Mouse (Mus musculus): ENCODE results near the gene Gpc6.

Gene Gpc6

DNA sequence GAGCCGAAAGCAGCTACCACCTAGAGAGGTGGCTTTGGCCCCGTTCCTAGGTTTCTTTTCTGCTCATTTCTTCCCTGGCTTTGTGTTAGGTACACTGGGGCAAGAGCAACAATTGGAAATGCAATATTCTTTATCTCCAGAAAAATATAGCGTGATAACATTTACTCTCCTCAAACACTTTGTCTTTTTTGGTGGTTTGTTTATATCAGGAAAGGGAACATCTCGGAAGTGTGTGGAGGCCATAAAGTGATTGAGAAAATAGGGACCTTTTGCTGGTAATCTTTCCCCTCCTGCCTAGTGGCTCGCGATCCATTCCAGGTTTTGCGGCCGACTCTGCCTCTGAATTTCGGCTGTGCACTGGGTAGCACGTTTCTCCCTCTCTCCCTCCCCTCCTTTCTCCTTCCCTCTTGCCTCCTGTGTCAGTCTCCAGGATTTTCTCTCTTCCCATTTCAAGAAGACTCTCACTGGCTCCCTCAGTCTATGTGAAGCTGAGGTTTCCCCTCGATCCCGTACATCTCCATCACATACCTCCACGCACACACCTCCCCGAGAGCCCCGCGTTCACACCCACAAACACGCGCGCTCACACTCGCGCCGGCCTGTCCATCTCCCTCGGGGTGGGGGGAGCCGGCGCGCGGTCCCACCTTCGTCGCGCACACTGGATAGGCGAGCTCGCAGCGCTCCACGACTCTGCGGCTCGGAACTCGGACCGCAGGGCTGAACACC, at the start of gene Gpc6:
Gene Gpc6, plus strand, starts transcription at position 440 of the 726 bp plus-strand sequence.
- DNase-seq (ENCODE audit: low read depth) = peak; percentile 79

DNA sequence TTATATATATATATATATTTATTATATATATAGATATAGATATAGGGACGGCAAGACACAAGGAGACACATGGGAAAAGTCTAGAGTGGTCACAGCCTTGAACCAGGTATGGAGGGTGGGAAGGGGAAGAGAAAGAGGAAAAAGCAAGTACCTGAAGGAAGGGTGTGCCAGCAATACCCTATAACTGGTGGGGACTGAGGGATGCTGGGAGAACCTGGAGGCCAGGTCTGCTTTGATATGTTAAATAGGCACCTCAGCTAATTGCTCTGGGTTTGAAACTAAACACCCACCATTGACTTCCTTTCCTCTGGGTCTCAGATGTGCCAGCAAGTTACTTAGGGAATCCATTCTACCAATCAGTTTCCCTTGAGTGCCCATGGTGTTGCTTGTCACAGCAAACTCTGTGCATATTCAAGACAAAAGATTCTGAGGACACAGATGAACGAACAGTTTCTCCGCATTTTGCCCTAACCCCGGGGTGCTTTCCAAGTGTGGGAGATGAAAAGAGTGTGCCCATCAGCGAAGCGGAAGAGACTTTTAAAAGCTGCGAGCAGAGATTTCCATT, 42.6 kb upstream of the Gpc6 start:
- DNase-seq (ENCODE audit: low read depth) = no peak

GRCm38 (mm10) chr14:116894316-116894715, 30.8 kb upstream of the Gpc6 start:
- DNase-seq (ENCODE audit: low read depth) = no peak

GRCm38 (mm10) chr14:116897971-116898370, 27.1 kb upstream of the Gpc6 start:
- DNase-seq (ENCODE audit: low read depth) = no peak

GRCm38 (mm10) chr14:116911768-116912167, 13.3 kb upstream of the Gpc6 start:
- peak; percentile 31 for DNase-seq (ENCODE audit: low read depth)

- no peak for DNase-seq (ENCODE audit: low read depth)
Observed at GRCm38 (mm10) chr14:116916874-116917273, 8.2 kb upstream of the Gpc6 start.

DNA sequence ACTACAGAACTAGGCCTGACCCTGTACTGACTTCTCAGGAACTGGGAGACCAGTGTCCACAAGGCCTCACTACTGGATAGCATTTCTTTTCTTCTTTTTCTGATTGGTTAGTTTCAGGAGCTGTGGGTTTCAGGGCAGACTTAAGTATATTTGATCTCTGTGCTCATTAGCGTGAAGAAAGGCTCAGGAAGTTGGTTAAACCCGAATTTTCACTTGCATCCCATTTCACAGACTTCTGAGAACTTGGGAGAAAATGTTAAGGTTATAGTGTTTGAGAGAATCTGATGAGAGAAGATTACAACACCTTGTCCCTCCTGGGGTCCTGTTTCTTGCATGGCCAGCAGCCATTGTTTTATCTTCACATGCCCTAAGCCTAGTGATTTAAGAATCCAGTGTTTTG, 849 bp upstream of the Gpc6 start:
- no peak for DNase-seq (ENCODE audit: low read depth)

- peak; percentile 41 for DNase-seq (ENCODE audit: low read depth)
Observed at GRCm38 (mm10) chr14:116925691-116926403, 732 bp downstream of the Gpc6 start.

GRCm38 (mm10) chr14:116926404-116927171, 1.5 kb downstream of the Gpc6 start:
- peak; percentile 74 for DNase-seq (ENCODE audit: low read depth)

DNA sequence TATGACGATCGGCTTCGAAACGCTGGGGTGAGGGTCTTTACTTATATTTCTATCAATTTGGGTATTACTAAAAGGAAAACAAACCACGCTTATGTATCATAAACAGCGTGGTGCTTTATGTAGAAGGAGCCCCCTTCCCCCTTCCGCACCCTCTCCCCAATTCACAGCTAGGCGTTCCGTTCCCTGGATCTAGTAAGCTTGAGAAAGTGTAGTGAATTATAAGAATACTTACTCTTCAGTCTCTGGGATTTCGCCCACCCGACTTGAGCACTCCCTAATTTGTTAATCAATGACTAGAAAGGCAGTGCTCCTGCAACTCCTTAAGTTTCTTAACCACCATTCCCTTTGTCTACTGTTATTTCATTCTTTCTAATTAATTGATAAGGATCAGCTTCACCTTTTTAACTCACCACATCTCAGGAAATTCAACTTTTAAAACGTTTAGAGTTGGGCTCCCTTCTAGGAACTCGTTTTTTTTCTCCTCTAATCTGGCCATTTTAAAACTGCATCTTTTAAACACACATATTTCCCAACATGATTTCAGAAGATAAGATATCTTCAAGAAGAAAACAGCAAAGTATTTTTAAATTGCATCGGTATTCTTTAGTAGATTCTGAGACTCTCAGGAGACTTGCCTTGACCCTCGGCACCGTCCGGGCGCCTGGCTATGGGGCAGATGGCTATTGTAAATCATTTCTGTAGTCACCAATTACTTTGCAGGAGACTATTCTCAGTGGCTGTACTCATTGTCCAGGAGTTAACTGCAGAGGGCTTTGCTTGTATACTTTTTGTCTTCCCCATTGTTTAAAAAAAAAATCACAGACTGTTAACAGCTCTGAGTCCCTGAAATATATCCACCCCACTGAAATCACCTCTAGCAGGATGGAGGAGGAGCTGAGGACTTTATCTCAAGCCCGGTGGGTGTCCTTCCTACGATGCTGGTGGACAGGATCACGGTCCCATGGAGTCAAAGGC, 2.5 kb downstream of the Gpc6 start:
- peak; percentile 10 for DNase-seq (ENCODE audit: low read depth)

GRCm38 (mm10) chr14:116928395-116928794, 3.3 kb downstream of the Gpc6 start:
- DNase-seq (ENCODE audit: low read depth) = peak; percentile 72

GRCm38 (mm10) chr14:116928796-116929529, 3.8 kb downstream of the Gpc6 start:
- peak; percentile 75 for DNase-seq (ENCODE audit: low read depth)

DNA sequence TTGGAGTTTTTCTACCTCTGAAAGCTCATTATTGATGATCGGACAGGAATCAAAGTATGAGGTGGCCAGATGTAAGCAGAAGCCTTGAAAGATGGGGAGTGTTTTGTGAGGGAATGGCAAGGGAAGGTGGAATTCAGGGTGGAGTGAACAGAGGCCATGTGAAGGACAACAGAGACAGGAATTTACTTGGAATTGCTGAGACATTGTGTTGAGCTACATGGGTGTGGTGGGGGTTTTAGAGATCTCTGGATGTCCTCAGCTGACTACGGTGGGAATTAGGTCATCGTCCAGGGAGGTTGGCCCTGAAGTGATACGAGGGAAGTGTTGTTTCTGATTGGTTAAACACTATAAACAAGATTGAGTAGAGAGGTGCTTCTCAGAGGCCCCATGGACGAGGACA, 8.7 kb downstream of the Gpc6 start:
- no peak for DNase-seq (ENCODE audit: low read depth)

DNA sequence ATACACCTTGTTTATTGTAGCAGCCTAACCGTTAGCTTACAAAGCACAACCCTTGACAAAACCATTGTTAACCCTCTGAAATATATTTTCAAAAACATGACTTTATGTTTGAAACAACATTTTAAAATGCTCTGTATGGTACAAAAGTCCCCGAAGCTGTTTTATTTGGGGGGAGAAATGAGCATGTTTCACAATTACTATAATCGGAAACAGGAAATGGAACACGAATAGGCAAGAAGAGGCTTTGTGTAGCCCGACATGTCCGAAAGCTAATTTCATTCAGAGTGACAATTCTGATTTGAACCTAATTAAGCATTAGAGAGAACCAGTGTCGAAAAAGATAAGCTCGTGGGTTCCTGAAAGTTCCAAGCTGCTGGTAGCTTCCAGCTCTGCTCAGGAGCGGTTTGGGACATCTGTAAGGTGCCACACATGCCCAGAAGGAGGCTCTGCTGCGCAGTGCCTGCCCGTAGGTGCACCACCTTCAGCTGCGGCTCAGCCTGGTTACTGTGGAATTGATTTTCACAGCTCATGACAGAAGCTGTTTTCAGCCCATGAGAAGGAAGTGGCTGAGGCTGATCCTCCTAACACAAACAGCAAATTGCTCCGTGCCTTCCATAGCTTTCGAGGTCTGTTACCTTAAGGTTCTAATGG, 12.9 kb downstream of the Gpc6 start:
- DNase-seq (ENCODE audit: low read depth) = no peak

DNA sequence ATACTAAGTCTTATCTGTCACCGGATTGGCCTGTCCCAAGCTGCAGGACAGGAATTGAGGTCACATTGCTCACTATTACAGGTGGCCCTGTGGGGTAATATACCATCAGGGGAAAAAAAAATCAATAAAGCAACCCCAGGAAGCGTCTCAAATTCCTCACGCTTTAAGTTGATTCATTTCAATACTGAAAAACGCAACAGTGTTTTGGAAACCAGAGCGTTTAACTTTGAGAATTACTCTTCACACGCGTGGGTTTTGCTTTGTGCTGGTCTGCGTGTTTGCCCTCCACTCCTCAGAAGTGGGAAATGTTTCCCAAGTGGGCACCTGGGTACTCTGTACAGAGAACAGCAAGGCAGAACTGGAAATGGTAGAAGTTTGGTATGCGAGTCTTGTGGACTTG, 13.6 kb downstream of the Gpc6 start:
- no peak for DNase-seq (ENCODE audit: low read depth)

- DNase-seq (ENCODE audit: low read depth) = no peak
Observed at GRCm38 (mm10) chr14:116939561-116939960, 14.4 kb downstream of the Gpc6 start.

DNA sequence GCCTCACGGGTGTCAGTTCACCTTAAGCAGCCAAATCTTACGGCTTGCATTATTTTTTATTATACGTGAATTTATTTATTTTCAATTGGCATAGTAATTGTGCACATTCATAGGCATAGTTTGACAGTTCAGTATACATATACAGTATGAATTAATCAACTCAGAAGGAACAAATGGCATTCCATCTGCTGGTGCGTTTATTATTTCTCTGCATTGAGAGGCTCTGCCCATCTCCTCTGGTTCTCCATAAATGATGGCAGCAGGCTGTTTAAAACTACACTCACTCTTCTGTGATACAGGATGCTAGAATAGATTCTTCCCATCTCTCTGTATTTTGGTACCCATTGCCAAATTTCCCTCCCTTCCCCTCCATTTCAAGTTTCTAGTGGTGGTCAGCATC, 16.7 kb downstream of the Gpc6 start:
- DNase-seq (ENCODE audit: low read depth) = no peak

DNA sequence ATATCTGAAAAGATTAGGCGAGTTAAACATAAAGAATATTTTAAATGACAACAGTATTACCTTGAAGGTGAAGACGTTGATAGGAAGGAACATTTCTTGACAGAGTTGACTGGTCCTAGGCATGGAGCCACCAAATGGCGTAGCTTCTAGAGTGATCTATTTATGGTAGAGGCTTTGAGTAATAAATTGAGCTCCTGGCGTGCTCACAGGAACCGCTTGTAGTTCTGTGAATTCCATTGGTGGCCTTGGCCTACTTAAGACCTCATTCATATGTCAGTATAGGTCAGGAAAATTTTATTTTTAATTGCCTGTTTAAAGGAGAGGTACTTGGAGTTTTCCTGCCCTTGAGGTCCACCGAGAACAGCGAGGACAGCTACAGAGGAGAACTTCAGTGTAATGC, 18.6 kb downstream of the Gpc6 start:
- no peak for DNase-seq (ENCODE audit: low read depth)

DNA sequence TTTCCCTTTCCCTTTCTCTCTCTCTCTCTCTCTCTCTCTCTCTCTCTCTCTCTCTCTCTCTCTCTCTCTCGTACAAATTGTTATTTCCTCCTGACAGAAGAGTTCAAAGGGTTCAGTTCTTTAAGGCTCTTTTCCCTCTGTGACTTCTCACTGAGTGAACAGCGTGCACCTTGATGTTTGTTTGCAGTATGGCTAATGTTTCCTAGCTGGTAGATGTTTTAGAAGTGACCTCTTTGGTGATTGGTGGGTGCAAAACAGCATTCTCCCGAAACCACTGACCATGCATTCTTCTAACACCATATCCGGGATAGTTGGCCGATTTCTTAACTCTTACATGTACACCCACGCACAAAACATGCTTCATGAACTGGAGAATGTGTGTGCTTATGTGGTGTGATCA, 20.9 kb downstream of the Gpc6 start:
- DNase-seq (ENCODE audit: low read depth) = no peak

DNA sequence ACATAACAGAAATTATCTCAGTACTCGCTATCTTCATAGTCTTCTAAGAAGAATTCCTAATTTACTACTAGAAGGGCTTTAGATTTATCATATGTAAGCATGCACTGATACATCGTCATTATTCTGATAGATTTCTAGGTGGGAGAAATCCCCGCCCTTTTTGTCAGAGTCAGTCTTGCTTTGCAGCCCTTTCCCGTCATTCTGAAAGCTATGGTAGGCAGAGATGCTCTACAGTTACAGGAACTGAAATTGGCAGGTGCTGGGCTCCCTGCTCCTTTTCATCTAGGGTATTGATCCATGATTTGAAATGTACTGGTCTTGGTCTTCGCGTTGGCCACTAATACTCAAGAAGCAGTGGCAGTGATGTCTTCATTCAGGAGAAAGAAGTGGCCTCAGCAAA, 22.3 kb downstream of the Gpc6 start:
- no peak for DNase-seq (ENCODE audit: low read depth)
